ENCODE assay signal across 12 mouse cellular contexts in genomic region chr16:43046686-43047085, GRCm38 (mm10).
A peak's percentile ranks its signal among the peaks of the same experiment; 100 is the strongest.
DNase-seq lines count a peak whose midpoint lies in the region.
"Had no signal": no experiment of that assay in that cellular context is flagged by ENCODE, and none has a peak within 500 bp of the region (broad histone marks: within the 10 kb centered on the region; RNA-seq: fewer than 3 reads in every experiment).

No protein-coding gene starts in this region.

- peak; percentile 4 to 26 for DNase-seq in cerebellum, postnatal 14 days
- no peak for DNase-seq in cerebellum, postnatal 36 days
- DNase-seq in kidney, adult 8-10 months: peak; percentile 17 to 40
- DNase-seq in kidney, postnatal 14 days: no peak
- DNase-seq in brain, adult 2 months (ENCODE audit: low read depth, low spot score): peak; percentile 26
- peak; percentile 64 for DNase-seq in fat pad, adult 2 months (ENCODE audit: extremely low read depth, low read depth, low spot score)
- no peak for DNase-seq in urinary bladder, postnatal 25 days (ENCODE audit: low spot score)
- DNase-seq: adrenal gland, adult 2 months; adrenal gland, postnatal 25 days; gastrocnemius, postnatal 36 days; heart, adult 18-20 months; heart, postnatal 14 days had no signal

Comparison
In these comparisons a context has a peak if more than half of its experiments do, and no peak if none do; other contexts are left out.
1. DNase-seq: peak in cerebellum, postnatal 14 days (2 of 2), kidney, adult 8-10 months (2 of 2), brain, adult 2 months (single experiment) and fat pad, adult 2 months (single experiment); none in cerebellum, postnatal 36 days (0 of 2), kidney, postnatal 14 days (single experiment) and urinary bladder, postnatal 25 days (single experiment).